Mouse (Mus musculus): ENCODE measurements around the gene Ttbk2.

Gene Ttbk2

DNA sequence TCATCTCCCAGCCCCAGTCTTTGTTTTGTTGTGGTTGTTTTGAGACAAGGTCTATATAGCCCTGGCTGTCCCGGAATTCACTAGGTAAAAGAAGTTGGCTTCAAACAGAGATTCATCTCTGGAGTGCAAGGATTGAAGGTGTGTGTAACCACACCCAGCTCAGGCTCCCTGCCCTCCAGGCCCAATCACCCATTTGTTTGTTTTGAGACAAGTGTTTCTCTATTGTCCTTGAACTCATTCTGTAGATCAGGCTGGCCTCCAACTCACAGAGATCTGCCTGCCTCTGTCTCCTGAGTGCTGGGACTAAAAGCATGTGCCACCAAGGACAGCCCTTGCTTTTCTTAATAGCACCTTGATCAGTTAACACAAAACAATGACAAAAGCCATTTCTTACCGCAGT is 102.4 kb downstream of the Ttbk2 start:
- no peak for DNase-seq (ENCODE audit: low spot score in 2 of 2)

DNA sequence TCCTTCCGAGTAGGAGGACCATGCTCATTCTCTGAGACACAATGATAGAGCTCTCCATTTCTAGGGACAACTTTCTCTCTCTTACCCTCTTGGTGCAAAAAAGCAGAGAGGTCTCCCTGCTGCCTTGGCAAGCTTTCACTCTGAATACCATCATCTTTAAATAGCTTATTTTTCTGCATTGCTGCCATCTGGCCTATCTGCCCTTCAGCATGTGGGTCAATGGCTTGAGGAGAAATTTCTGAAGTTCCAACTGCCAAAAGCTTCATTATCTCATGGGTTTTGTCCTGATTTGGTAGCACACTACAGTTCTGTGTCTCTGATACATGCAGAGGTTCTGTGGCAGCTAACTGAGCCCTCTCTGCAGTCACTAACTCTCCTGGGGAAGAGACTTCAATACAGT is 104.9 kb downstream of the Ttbk2 start:
- DNase-seq (ENCODE audit: low spot score in 2 of 2) = no peak

DNA sequence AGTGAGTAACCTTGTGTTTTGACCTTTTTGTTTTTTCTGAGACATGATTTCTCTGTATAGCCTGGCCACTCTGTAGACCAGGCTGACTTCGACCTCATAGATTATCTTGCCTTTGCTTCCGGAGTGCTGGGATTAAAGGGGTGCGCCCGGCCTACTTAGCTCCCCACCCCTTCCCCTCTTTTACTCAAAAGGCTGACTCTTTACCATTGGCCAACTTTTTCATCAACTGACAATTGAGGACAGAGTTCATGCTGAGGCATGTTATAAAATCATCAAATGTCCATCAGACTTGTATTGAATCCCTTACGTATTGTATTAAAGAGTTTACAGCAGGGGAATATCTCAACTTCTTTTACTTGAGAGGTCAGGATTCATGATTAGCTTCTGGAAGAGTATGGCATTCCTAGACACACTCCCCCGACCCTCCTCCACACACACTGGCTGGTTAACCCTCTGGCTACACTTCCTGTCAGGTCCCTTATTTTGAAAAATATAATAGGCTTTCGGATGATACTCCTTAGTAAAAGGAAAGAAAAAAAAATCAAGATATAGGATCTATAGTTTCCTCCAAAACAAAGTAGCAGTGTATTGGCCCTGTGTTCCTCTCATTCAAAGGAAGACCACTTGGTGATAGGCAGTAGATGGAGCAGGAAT is 118.4 kb downstream of the Ttbk2 start:
- no peak for DNase-seq (ENCODE audit: low spot score in 2 of 2)

DNA sequence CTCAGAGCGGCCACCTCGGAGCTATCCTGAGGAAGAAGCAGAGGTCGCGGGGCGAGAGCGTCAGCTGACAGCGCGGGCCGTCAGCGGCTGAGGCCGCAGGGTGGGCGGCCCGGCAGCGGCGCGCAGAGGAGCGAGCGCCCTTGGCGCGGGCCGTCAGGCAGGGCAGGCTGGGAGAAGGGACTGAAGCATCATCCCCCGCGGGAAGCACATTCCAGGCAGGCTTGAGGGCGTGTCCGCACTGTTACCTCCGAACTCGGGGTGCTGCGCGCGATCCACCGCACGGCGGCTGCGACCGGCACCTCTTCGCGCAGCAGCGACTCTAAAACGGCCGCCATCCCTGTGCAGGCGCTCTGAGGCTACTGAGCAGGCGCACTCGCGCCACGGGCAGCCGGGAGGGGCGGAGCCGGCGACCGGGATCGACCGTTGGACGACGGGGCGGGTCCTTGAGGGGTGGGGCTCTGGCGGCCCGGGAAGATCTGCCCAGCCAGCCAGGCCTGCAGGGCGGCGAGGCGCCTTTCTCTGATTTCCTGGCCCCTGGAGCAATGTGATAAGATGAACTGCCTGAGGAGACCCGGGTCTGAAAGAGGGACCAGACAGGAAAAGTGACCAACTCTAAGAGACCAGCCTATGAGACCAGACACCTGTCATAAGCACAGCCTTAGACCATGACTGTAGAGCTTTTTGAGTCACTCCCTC is 119.1 kb downstream of the Ttbk2 start:
- peak; percentile 70 to 79 for DNase-seq (ENCODE audit: low spot score in 2 of 2)

DNA sequence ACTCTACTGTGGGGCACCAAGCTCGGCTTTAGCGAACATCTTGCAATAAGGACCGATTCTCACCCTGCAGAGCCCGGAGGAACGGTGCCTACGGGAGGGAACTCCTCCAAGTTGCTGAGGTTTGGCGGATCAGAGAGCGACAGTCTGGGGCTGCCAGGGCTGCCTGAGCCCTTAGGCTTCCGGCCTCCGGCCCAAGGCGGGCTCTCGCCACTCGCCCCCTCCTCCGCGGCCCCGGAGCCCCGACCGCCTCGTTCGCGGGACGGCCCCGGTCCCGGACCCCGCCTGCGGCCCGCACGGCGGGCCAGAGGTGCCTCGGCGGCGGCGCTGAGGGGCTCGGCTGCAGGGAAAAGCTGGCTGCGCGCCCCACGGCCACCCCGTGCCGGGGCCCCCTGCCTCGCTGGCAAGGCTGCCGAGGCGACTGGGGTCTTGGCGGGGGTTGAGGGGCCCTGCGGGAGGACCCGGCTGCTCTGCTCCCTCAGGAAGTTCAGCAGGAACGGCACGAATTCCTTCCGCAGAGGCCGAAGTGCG is 119.7 kb downstream of the Ttbk2 start:
- DNase-seq (ENCODE audit: low spot score in 2 of 2) = no peak

DNA sequence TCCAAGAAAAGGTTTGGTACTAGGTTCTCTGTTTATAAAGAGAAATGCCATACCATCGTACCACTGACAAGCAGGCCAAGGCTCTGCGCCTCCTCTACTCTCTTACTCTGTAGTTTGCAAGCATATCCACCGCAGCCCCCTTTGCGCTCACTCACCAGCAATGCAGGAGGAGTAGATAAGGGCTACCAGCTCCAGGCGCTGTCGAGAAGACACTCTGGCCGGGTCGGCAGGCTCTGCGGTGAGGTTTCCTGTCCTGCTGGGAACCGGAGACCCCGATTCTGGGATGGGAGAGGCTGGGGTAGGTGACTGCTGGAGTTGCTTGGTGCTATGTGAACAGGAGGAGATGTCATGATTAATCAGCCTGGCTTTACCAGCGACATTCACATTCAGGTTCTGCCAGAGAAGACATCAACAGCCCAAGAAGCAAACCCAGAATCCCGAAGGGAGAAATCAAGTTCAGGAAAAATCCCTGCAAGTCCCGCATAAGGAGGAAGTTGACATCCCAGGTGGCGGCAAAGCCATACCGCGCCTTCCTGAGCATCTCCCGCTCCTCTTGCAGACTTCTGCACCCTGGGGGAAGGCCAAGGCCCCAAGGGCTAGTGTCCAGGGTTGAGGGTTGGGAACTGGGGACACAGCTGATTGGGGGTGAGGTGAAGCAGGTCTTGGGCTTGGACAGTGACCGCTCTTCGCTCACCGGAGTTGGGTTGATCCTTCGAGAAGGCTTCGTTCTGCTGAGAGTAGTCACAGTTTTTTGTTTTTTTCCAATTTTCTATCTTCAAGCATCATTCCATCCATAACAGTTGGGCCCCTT is 120.4 kb downstream of the Ttbk2 start:
- no peak for DNase-seq (ENCODE audit: low spot score in 2 of 2)

DNA sequence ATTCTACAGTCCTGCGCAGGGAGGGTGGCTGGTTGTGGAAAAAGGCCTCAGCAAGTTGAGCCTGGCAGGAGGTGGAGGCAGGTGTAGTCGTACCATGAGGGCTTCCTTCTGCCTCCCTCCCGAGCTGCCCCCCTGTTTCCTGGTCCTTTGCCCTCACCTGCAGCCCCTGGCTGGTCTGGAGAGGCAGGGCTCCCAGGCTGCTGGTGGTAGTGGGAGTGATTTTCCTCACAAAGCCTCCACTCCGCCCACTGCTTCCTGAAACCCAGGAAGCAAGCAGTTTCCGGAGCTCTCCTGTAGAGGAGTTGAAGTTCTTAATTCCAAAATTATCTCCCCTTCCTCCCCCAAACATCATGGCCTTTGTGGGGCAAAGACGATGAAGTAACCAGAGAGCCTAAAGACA is 126.2 kb downstream of the Ttbk2 start:
- no peak for DNase-seq (ENCODE audit: low spot score in 2 of 2)

DNA sequence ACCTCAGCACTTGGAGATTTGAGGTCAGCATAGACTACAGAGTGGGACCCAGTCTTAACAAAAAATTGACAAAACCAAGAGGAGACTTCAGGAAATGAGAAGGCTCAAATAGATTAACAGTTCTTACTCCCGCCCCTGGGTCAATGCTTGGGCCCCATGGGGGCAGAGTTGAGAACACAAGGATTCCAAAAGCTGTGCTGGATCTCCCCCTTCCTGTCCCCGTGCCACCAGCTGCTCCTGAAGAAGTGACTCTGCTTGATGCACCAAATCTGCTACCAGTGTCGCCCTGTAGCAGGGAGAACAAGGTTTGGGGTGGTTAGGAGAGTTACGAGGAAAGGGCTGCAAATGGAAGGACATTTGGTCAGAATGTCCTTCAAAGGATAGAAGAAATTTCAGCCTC is 126.8 kb downstream of the Ttbk2 start:
- no peak for DNase-seq (ENCODE audit: low spot score in 2 of 2)

DNA sequence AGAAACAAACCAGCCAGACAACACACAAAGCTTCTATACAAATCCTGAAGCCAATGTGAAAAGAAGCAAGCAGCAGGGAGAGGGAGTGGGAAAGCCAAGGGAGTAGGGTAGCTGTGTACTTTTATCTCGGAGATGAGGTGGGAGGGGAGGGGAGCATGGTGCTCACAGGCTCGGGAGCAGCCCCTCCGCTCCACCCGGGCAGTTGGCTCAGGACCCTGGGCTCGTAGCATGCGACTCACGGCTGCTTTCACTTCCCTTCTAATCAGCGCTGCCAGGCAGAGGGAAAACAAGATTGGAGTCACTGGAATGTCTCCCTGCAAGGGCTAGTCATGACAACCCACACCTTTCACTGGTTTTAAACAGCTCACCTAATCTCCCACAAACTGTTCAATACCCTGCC is 127.9 kb downstream of the Ttbk2 start:
- no peak for DNase-seq (ENCODE audit: low spot score in 2 of 2)

DNA sequence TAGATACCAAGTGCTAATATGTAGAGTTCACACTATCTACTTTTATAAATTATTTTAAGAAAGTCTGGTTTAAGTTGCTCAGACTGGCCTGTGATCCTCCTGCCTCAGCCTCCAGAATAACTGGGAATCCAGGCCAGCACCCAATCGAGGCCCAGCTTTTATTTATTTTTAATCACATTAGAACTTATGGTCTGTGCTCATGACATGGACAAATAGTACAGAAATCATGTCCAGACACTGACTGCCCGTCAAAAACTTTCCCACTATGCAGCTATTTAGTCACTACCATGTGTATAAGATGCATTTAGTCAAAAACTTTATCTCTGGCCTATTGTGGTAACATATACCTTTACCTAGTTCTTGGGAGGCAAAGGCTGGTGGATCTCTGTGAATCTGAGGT is 128.5 kb downstream of the Ttbk2 start:
- DNase-seq (ENCODE audit: low spot score in 2 of 2) = no peak

DNA sequence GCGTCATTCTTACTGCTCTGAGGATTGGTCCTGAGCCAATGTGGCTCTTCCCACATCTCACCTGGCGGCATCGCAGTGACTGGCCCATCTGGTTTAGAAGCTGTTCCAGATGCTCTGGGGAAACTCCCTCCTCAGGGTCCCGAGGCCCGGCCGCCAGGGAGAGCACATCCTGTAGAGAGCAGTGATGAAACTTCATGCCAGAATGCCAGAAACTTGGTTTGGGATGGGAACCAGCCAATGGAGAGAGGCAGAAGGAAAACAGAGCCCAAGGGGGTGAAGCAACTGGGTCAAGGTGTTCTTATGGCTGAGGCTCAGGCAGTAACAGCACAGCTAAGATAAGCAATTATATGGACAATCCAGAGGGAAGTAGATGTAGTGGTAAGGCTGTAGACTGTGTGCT is 129.6 kb downstream of the Ttbk2 start:
- DNase-seq (ENCODE audit: low spot score in 2 of 2) = no peak

DNA sequence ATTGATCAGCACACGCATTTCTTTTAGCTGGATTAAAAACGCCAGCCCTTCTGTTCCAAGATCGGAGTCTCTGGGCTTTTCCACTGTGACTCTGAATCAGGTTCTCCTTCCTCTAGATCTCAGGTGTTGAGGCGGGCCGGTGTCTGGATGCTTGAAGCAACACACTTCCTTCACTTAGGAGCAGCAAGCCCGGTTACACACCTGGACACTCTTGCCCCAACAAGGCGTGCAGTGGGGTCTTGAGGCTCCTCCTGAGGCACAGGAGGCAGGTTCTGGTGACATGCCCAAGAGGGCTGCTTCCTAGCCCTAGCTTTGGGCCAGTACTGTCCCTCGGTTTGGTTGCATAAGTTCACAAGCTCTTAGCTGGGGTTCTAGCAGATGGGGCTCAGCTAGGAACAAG is 131.9 kb downstream of the Ttbk2 start:
- DNase-seq (ENCODE audit: low spot score in 2 of 2) = no peak

DNA sequence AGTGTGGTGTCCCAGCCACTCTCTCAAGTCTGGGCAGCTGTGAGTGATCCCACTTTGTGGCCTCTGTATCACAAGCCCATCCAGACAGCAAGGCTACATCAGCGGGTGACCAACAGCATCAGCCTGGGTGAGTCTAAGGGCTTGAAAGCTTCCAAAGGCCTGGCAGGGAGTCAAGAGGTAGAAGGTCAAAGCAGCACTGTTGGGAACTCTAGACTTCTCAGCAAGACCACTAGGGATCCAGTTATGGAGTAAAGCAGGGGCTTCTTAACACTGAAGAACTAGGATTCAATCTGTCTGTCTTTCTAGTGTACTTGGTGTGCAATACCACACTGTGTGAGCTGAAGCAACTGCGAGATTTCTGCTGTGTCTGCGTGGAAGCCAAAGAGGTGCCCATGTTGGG is 137.0 kb downstream of the Ttbk2 start:
- DNase-seq (ENCODE audit: low spot score in 2 of 2) = no peak

DNA sequence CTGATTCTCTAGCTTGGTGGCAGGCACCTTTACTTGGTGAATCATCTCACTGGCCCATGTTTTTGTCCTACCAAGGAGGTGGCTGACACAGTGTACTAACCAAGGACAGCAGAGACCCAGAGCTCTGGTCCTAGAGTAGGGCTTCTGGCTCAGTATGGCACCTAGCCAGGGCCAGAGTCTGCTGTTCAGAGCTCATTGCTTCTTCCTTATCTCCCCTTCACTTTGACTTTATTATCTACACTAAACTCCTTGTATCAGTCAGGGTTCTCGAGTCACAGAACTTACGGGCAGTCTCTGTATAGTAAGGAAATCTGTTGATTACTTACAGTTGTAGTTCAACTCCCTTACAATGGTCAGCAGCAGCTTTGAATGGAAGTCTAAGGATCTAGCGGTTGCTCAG is 139.5 kb downstream of the Ttbk2 start:
- DNase-seq (ENCODE audit: low spot score in 2 of 2) = no peak

DNA sequence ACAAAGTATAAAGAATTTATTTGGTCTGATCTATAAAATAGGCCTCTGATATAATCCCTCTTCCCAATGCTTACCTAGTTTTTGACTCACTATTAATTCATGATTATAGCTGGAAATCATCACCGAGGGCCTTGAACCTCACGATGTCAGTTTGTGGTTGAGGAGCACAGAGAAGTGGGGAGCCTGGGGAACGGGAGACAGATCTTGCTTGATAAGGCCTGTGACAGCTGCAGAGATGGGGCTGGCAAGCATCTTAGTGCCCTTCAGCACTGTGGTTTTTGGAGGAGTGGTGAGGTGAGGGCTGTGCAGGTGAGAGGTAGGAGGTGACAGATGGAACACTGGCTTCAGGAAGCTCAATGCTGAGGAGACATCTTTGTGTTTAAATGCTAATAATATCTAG is 140.2 kb downstream of the Ttbk2 start:
- DNase-seq (ENCODE audit: low spot score in 2 of 2) = no peak

DNA sequence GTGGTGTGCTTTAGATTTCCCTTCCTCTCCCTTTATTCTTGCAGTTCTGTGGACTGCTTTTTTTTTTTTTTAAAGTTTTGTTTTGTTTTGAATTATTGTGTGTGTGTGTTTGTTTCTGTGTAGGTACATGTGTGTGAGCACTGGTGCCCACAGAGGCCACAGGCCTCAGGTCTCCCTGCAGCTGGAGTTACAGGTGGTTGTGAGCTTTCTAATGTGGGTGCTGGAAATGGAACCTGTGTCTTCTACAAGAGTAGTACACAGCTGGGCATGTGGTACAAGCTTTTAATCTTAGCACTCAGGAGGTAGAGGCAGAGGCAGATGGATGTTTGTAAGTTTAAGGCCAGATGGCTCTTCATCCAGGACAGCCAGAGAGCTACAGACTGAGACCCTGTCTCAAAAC is 143.4 kb downstream of the Ttbk2 start:
- DNase-seq (ENCODE audit: low spot score in 2 of 2) = no peak

DNA sequence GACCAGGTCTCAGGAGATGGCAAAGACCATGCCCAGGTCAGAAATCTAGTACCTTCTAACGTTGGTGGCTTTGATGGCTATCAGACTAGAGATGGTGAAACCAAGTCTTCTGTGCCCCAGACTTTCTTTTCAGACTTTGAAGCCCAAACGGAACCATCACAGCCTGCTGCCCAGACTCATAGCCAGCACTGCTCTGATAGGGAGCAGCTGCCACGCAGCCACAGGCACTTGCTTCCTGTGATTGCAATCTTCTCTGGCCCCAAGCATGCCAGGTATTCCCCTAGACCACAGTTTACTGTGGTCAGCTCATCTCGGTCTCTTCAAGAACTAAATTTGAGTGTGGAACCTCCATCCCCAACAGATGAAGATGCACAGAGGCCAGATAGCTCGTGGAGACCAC is 147.7 kb downstream of the Ttbk2 start:
- DNase-seq (ENCODE audit: low spot score in 2 of 2) = no peak

DNA sequence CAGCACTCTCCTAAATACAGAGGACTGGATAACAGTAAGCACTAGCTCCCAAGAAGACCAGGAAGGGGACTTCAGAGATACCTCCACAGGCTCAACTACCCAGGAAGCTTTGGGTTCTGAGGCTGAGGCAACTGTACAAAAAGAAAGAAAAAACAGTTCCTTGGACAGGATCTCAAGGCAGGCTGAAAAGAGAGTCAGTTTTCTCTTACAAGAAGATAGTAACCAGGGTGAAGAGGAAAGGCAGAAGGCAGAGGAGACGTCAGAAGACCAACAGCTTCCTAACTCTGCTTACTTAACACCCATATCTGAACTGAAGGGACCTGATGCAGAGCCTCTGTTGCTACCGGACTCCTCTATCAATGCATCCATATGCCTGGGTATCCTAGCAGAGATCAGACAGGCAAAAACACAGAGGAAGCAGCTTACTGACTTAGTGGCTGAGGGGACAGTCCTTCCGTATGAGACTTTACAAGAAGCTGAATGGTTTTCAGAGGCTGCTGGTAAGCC is 150.0 kb downstream of the Ttbk2 start:
- DNase-seq (ENCODE audit: low spot score in 2 of 2) = no peak

DNA sequence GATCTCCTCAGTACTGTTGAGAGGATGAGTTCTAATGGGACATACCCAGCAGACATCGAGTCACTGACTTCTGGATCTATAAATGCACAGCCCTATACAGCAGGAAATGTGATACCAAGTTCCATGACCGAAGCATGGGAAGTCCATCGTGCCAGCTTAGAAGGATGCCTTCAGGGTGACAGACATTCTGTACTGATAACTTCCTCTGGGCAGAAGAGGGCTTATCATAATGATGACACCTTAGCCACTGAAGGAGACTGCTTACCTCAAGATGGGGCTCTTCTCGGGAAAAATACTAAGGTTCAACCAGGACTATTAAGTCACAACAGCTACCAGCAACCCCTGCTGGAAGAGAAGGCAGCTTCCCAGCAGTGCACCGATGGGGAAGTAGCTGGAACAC is 152.6 kb downstream of the Ttbk2 start:
- DNase-seq (ENCODE audit: low spot score in 2 of 2) = no peak
